Mouse (Mus musculus) small intestine, adult 2 months (tissue): ENCODE data around the gene Uap1l1. TPM values are rescaled to one million over a fixed set of nuclear protein-coding genes. Genes with fewer than 3 reads are reported as not detected.

Experiments
- H3K27ac ChIP-seq: fragments of 200-500 bp; 2 replicates; pipeline ENCODE4 v1.5.1; 2012; ENCODE audit warnings: low read depth, low read length, control low read depth, inconsistent platforms; ENCODE audit not compliant: insufficient read depth
- H3K27me3 ChIP-seq: fragments of 200-500 bp; 2 replicates; pipeline ENCODE4 v1.6.1; 2012; ENCODE audit warnings: mild to moderate bottlenecking, moderate library complexity, low read length, inconsistent platforms; ENCODE audit not compliant: control insufficient read depth, insufficient read depth
- H3K36me3 ChIP-seq: fragments of 200-500 bp; 2 replicates; pipeline ENCODE4 v1.6.1; 2012; ENCODE audit warnings: mild to moderate bottlenecking, low read length, control low read depth, inconsistent platforms; ENCODE audit not compliant: control insufficient read depth, insufficient read depth
- H3K4me1 ChIP-seq: fragments of 200-500 bp; 2 replicates; pipeline ENCODE4 v1.6.1; 2012; ENCODE audit warnings: low read length, inconsistent platforms, mixed read lengths; ENCODE audit not compliant: control insufficient read depth, insufficient read depth, insufficient read length
- H3K4me3 ChIP-seq: fragments of 200-500 bp; 2 replicates; pipeline ENCODE4 v1.5.1; 2012; ENCODE audit warnings: low read depth, mild to moderate bottlenecking, control low read depth, inconsistent platforms, low read length, moderate library complexity
- CTCF ChIP-seq: fragments of 200-500 bp; IDR thresholded peaks from 2 replicates; pipeline ENCODE4 v1.5.1; 2012; ENCODE audit warnings: low read depth, mild to moderate bottlenecking, control low read depth, inconsistent platforms, low read length, moderate library complexity, mixed read lengths; ENCODE audit not compliant: insufficient replicate concordance, insufficient read length; ENCODE audit errors: extremely low read depth
- POLR2A ChIP-seq: fragments of 200-500 bp; IDR thresholded peaks from 2 replicates; pipeline ENCODE4 v1.6.1; 2012; ENCODE audit warnings: low read depth, mild to moderate bottlenecking, control low read depth, inconsistent platforms, low read length, moderate library complexity
- whole genome bisulfite sequencing: fragments of 180-500 bp; shearing (Covaris S2); methylation state at CpG from one replicate; pipeline ENCODE4 v1.1.7; 2018; 5-methylcytosine and 5-hydroxymethylcytosine counted together
- polyA plus RNA-seq: library from polyadenylated mRNA; depleted of rRNA; stranded (reverse); fragments of >200 nt; gene quantifications from 2 replicates; pipeline ENCODE4 v1.2.3, GENCODE M21; 2012

Uap1l1 gene
- polyA plus RNA-seq, 1 experiment = 360 TPM

DNA sequence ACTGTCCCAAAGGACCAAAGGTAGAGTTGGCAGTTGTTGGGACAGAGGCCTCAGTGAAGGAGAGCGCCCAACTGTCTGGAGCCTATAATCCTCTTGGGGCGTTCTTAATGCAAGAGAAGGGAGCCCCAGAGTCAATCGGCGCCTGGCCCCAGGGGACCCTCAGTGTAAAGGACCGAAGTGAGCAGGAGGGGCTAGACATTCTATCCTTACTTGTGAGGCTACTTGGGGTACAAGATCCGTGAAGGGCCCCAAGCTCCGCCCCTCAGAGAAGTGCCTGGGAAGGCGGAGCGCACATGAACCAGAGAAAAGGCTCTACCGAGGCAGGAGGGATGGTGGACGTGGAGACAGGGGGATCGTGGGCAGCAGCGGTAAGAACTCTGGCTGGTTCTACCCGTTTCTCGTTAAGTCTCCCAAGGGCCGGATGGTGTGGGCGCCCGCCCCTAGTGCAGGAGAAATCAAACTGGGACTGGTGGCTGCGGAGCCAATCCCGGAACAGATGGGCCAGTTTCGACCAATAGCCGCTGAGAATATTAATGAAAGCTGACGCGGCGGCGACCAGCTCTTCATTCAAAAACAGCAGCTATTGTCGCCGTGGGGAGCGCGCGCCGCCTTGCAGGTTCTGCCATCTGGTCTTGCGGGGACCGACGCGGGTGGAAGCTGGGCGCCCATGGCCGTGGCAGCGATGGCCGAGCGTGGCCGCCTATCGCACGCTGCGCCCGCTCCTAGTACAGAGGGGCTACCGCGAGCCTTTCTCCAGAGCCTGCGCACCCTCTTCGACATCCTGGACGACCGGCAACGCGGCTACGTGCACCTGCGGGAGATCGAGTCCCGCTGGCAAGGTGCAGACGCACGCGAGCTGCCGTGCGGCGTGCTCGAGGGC is 6.5 kb upstream of the Uap1l1 start, which contains the start of gene Sapcd2:
Gene Sapcd2, plus strand, starts transcription at position 558 of the 880 bp plus-strand sequence.
- 2% methylated on average over 65 of the region's 65 CpGs for WGBS
- Histone ChIP-seq H3K4me3 (peak within 1 kb of the TSS; percentile 83), H3K27me3 (no peaks in the 10 kb centered on the region), H3K36me3 (no peaks in the 10 kb centered on the region), H3K27ac (no peak within 1 kb of the TSS), H3K4me1 (peaks cover 25% of the 10 kb centered on the region)
- TF ChIP-seq CTCF (no peak; the same call in 1 of the 2 replicates), POLR2A (no peak; the same call in 1 of the 2 replicates)

DNA sequence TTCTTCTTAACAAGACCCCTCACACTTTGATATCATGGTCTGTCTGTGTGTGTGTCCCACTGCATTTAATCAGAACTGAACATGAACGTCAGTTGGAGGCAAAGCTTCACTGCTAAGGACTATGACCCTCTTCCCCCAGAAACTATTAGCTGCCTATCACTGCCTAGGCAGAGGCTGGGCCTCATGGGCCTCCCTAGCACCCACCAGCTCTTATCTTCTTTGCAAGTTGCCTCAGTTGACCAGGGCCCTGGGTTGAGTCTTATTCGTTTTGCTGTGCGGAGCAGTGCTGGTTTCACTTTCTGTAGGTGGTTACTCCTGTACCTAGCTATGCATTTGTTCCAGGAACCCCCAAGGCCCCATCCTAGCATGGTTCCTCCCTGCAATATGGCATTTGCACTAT is 4.5 kb upstream of the Uap1l1 start:
- 76% methylated on average over 3 of the region's 3 CpGs for WGBS
- no peaks in the 10 kb centered on the region for H3K27me3 ChIP-seq
- no peak overlapping the region for H3K4me3 ChIP-seq
- H3K4me1 ChIP-seq = peaks cover 27% of the 10 kb centered on the region
- no peak overlapping the region for H3K27ac ChIP-seq
- no peak for TF ChIP-seq POLR2A
- no peak for TF ChIP-seq CTCF
- H3K36me3 ChIP-seq = no peaks in the 10 kb centered on the region

GRCm38 (mm10) chr2:25364761-25365090 is 756 bp downstream of the Uap1l1 start:
- Histone ChIP-seq H3K36me3 (peaks cover 24% of the 10 kb centered on the region), H3K27ac (peak overlapping the region; percentile 89), H3K4me1 (peaks cover 29% of the 10 kb centered on the region), H3K4me3 (peak overlapping the region; percentile 91), H3K27me3 (no peaks in the 10 kb centered on the region)
- 35% methylated on average over 9 of the region's 9 CpGs for WGBS
- TF ChIP-seq POLR2A (no peak), CTCF (no peak)

GRCm38 (mm10) chr2:25364313-25364712 is 1.2 kb downstream of the Uap1l1 start:
- Histone ChIP-seq H3K27me3 (no peaks in the 10 kb centered on the region), H3K4me1 (peaks cover 29% of the 10 kb centered on the region), H3K4me3 (peak overlapping the region; percentile 91), H3K36me3 (peaks cover 24% of the 10 kb centered on the region), H3K27ac (peak overlapping the region; percentile 89)
- no peak for TF ChIP-seq POLR2A
- no peak for TF ChIP-seq CTCF
- 61% methylated on average over 4 of the region's 4 CpGs for WGBS

DNA sequence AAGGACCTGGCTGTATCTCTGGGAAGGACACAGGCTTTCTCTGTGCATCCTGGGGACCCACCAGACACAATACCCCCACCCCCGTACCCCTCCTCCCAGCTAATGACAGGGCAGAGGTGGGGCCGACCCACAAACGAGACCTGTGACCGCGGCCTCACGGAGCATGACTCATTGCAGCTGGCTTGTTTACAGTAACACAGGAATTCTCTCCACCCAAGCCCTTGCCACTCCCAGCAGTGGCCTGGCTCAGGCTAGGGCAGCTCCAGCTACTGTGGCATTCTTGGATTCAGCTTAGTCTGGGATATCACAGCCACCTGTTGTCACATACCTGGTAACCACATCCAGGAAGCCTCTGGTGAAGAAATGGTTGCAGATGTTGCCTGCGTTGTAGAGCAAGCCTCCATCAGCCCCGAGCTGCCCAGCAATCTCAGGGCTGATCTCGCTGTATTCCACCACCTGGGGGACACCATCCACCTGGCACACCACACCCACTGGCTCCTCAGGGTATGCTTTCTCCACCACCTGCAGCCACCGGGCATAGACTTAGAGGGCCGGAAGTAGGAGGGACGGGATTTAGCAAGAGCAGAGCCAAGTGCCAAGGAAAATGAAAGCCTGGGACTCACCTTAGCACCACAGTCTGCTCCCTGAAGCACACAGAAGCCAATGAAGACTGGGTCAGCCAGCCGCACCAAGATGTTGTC is 1.9 kb downstream of the Uap1l1 start:
- Histone ChIP-seq H3K27me3 (no peaks in the 10 kb centered on the region), H3K36me3 (peaks cover 24% of the 10 kb centered on the region), H3K4me1 (peaks cover 26% of the 10 kb centered on the region), H3K4me3 (peak overlapping the region; percentile 91), H3K27ac (peak overlapping the region; percentile 89)
- TF ChIP-seq CTCF = no peak
- no peak for TF ChIP-seq POLR2A
- 22% methylated on average over 13 of the region's 13 CpGs for WGBS

- peaks cover 32% of the 10 kb centered on the region for H3K4me1 ChIP-seq
- no peak overlapping the region for H3K4me3 ChIP-seq
- H3K27ac ChIP-seq = no peak overlapping the region
- TF ChIP-seq POLR2A = no peak
- no peak for TF ChIP-seq CTCF
- H3K36me3 ChIP-seq = peaks cover 24% of the 10 kb centered on the region
- 63% methylated on average over 4 of the region's 4 CpGs for WGBS
- no peaks in the 10 kb centered on the region for H3K27me3 ChIP-seq
Observed at GRCm38 (mm10) chr2:25359848-25360247, 5.6 kb downstream of the Uap1l1 start.

GRCm38 (mm10) chr2:25356208-25357079 is 9.0 kb downstream of the Uap1l1 start, which contains the start of gene Dpp7:
Dpp7 (minus strand) TSS chr2:25356359.
- H3K4me3 ChIP-seq = peak within 1 kb of the TSS; percentile 64
- WGBS = 3% methylated on average over 13 of the region's 13 CpGs
- TF ChIP-seq POLR2A = no peak
- TF ChIP-seq CTCF = no peak
- peaks cover 25% of the 10 kb centered on the region for H3K36me3 ChIP-seq
- H3K27ac ChIP-seq = no peak within 1 kb of the TSS
- H3K27me3 ChIP-seq = no peaks in the 10 kb centered on the region
- peaks cover 12% of the 10 kb centered on the region for H3K4me1 ChIP-seq
